Mouse (Mus musculus) myocyte (in vitro differentiated cells): ENCODE measurements at regions not wholly inside any gene's neighbourhood (a gene's known extent, or its start where the extent isn't known, plus 50 kb on each side); places are given as distances from the start of the nearest gene placed in this dataset.

Experiments used
- H3K27me3 ChIP-seq: one replicate; pipeline ENCODE4 v1.6.1; 2011; ENCODE audit not compliant: control insufficient read depth, insufficient read depth, insufficient read length
- H3K36me3 ChIP-seq: one replicate; pipeline ENCODE4 v1.6.1; 2011; ENCODE audit not compliant: control insufficient read depth, insufficient read depth
- H3K4me2 ChIP-seq: one replicate; pipeline ENCODE4 v1.6.1; 2011; ENCODE audit warnings: low read depth, control low read depth
- H3K4me3 ChIP-seq: one replicate; pipeline ENCODE4 v1.5.1; 2011; ENCODE audit warnings: mild to moderate bottlenecking, control low read depth, moderate library complexity
- H3K79me2 ChIP-seq: one replicate; pipeline ENCODE4 v1.6.1; 2011; ENCODE audit not compliant: control insufficient read depth, insufficient read depth
- H3ac ChIP-seq: one replicate; pipeline ENCODE4 v1.6.1; 2011; ENCODE audit not compliant: control insufficient read depth, insufficient read length
- CEBPB ChIP-seq: IDR thresholded peaks from 2 replicates; pipeline ENCODE4 v1.6.1; 2011; ENCODE audit warnings: mild to moderate bottlenecking, moderate library complexity; ENCODE audit not compliant: poor library complexity, insufficient read depth, severe bottlenecking
- E2F4 ChIP-seq: IDR thresholded peaks from one replicate; pipeline ENCODE4 v1.6.1; 2011; ENCODE audit warnings: mild to moderate bottlenecking, control low read depth, moderate library complexity; ENCODE audit not compliant: insufficient read depth
- MAX ChIP-seq: IDR thresholded peaks from one replicate; pipeline ENCODE4 v1.6.1; 2011; ENCODE audit warnings: low read depth, mild to moderate bottlenecking, control low read depth
- MYOD1 ChIP-seq, 3 experiments: IDR thresholded peaks; one replicate each; pipeline ENCODE4 v1.6.1; 2011; ENCODE audit warnings: control low read depth in 2 of 3, low read depth in 2 of 3, mild to moderate bottlenecking in 2 of 3, moderate library complexity in 1 of 3; ENCODE audit not compliant: insufficient read length in 2 of 3, control insufficient read depth in 1 of 3
- MYOG ChIP-seq, 3 experiments: IDR thresholded peaks; one replicate each; pipeline ENCODE4 v1.6.1; 2011; ENCODE audit warnings: control low read depth in 2 of 3, low read depth in 2 of 3, mild to moderate bottlenecking in 2 of 3; ENCODE audit not compliant: insufficient read length in 2 of 3, control insufficient read depth in 1 of 3, insufficient read depth in 1 of 3
- POLR2A ChIP-seq: IDR thresholded peaks from one replicate; pipeline ENCODE4 v1.6.1; 2011; ENCODE audit warnings: low read depth, mild to moderate bottlenecking, control low read depth, moderate library complexity; ENCODE audit not compliant: insufficient read length
- POLR2AphosphoS2 ChIP-seq: IDR thresholded peaks from one replicate; pipeline ENCODE4 v1.6.1; 2011; ENCODE audit warnings: low read depth, control low read depth; ENCODE audit not compliant: insufficient read length
- REST ChIP-seq: IDR thresholded peaks from one replicate; pipeline ENCODE4 v1.6.1; 2011; ENCODE audit warnings: mild to moderate bottlenecking, control low read depth, moderate library complexity; ENCODE audit not compliant: insufficient read depth, insufficient read length
- SRF ChIP-seq: IDR thresholded peaks from one replicate; pipeline ENCODE4 v1.6.1; 2011; ENCODE audit warnings: low read depth; ENCODE audit not compliant: control insufficient read depth, insufficient read length
- TCF12 ChIP-seq: IDR thresholded peaks from one replicate; pipeline ENCODE4 v1.6.1; 2011; ENCODE audit warnings: mild to moderate bottlenecking, control low read depth; ENCODE audit not compliant: poor library complexity, insufficient read depth, severe bottlenecking
- TCF3 ChIP-seq: IDR thresholded peaks from one replicate; pipeline ENCODE4 v1.6.1; 2011; ENCODE audit warnings: low read depth, control low read depth; ENCODE audit not compliant: insufficient read length
- USF1 ChIP-seq: IDR thresholded peaks from one replicate; pipeline ENCODE4 v1.6.1; 2011; ENCODE audit warnings: low read depth, mild to moderate bottlenecking, control low read depth, moderate library complexity

GRCm38 (mm10) chr1:88840991-88841592 is 139.1 kb upstream of the Arl4c start:
- no peak overlapping the region for H3K4me2 ChIP-seq
- no peak overlapping the region for H3ac ChIP-seq
- no peaks in the 10 kb centered on the region for H3K27me3 ChIP-seq
- TF ChIP-seq E2F4: no peak
- no peak for TF ChIP-seq POLR2AphosphoS2
- TF ChIP-seq MYOD1 (IDR thresholded peaks at IDR 0.05; ENCODE audit: control insufficient read depth in 1 of 3, insufficient read length in 2 of 3, low read depth in 2 of 3): no peak
- no peak for TF ChIP-seq TCF3
- TF ChIP-seq CEBPB: no peak
- no peak for TF ChIP-seq REST
- TF ChIP-seq MYOG (IDR thresholded peaks at IDR 0.05; ENCODE audit: control insufficient read depth in 1 of 3, insufficient read depth in 1 of 3, insufficient read length in 2 of 3, low read depth in 2 of 3): no peak
- TF ChIP-seq SRF: no peak
- TF ChIP-seq TCF12: no peak
- H3K4me3 ChIP-seq: no peak overlapping the region
- no peaks in the 10 kb centered on the region for H3K79me2 ChIP-seq
- H3K36me3 ChIP-seq: no peaks in the 10 kb centered on the region

GRCm38 (mm10) chr1:88847333-88848091 is 145.5 kb upstream of the Arl4c start:
- Histone ChIP-seq H3ac (no peak overlapping the region), H3K27me3 (no peaks in the 10 kb centered on the region), H3K4me2 (no peak overlapping the region), H3K36me3 (no peaks in the 10 kb centered on the region), H3K79me2 (no peaks in the 10 kb centered on the region), H3K4me3 (no peak overlapping the region)
- TF ChIP-seq CEBPB (no peak), POLR2AphosphoS2 (no peak), SRF (no peak), TCF12 (no peak), MAX (no peak), MYOG (IDR thresholded peaks at IDR 0.05; ENCODE audit: control insufficient read depth in 1 of 3, insufficient read depth in 1 of 3, insufficient read length in 2 of 3, low read depth in 2 of 3) (no peak), TCF3 (no peak), MYOD1 (IDR thresholded peaks at IDR 0.05; ENCODE audit: control insufficient read depth in 1 of 3, insufficient read length in 2 of 3, low read depth in 2 of 3) (no peak), USF1 (no peak), REST (no peak), POLR2A (no peak), E2F4 (no peak)

GRCm38 (mm10) chr1:88848246-88848645 is 146.2 kb upstream of the Arl4c start:
- Histone ChIP-seq H3K27me3 (no peaks in the 10 kb centered on the region), H3K4me3 (no peak overlapping the region), H3K79me2 (no peaks in the 10 kb centered on the region), H3ac (no peak overlapping the region), H3K36me3 (no peaks in the 10 kb centered on the region), H3K4me2 (no peak overlapping the region)
- no peak for TF ChIP-seq TCF12
- no peak for TF ChIP-seq E2F4
- no peak for TF ChIP-seq CEBPB
- no peak for TF ChIP-seq POLR2A
- TF ChIP-seq POLR2AphosphoS2: no peak
- no peak for TF ChIP-seq MAX
- TF ChIP-seq MYOD1 (IDR thresholded peaks at IDR 0.05; ENCODE audit: control insufficient read depth in 1 of 3, insufficient read length in 2 of 3, low read depth in 2 of 3): no peak
- TF ChIP-seq USF1: no peak
- TF ChIP-seq TCF3: no peak
- TF ChIP-seq MYOG (IDR thresholded peaks at IDR 0.05; ENCODE audit: control insufficient read depth in 1 of 3, insufficient read depth in 1 of 3, insufficient read length in 2 of 3, low read depth in 2 of 3): no peak
- TF ChIP-seq REST: no peak

- TF ChIP-seq E2F4 (no peak), POLR2AphosphoS2 (no peak), USF1 (no peak), MYOD1 (IDR thresholded peaks at IDR 0.05; ENCODE audit: control insufficient read depth in 1 of 3, insufficient read length in 2 of 3, low read depth in 2 of 3) (no peak), TCF12 (no peak), CEBPB (no peak), TCF3 (no peak), POLR2A (no peak), SRF (no peak), MAX (no peak)
- H3ac ChIP-seq: no peak overlapping the region
- no peak overlapping the region for H3K4me2 ChIP-seq
- H3K79me2 ChIP-seq: no peaks in the 10 kb centered on the region
- H3K4me3 ChIP-seq: no peak overlapping the region
- no peaks in the 10 kb centered on the region for H3K27me3 ChIP-seq
- H3K36me3 ChIP-seq: no peaks in the 10 kb centered on the region
Measured at GRCm38 (mm10) chr1:88849421-88849820, 147.4 kb upstream of the Arl4c start.
